ENCODE assay signal across 13 mouse cellular contexts in genomic region chr5:89748185-89748884, GRCm38 (mm10).
DNase-seq lines count a peak whose midpoint lies in the region; ATAC-seq and TF ChIP-seq lines count a peak whose summit lies in the region.
"Had no signal": no experiment of that assay in that cellular context is flagged by ENCODE, and none has a peak within 500 bp of the region (broad histone marks: within the 10 kb centered on the region; RNA-seq: fewer than 3 reads in every experiment).

No protein-coding gene starts in this region.

- H3K9me3 ChIP-seq in kidney, postnatal 0 days (replicated peaks; ENCODE audit: low read length) = no peaks in the 10 kb centered on the region
- no peaks in the 10 kb centered on the region for H3K9me3 ChIP-seq in heart, embryonic 10.5 days
- no peaks in the 10 kb centered on the region for H3K9me3 ChIP-seq in intestine, embryonic 14.5 days (ENCODE audit: control insufficient read depth, low read length)
- H3K9me3 ChIP-seq: hindbrain, embryonic 12.5 days had no signal

- 73% methylated on average over 2 of the region's 2 CpGs for WGBS in kidney, postnatal 0 days
- 17% methylated on average over 2 of the region's 2 CpGs for WGBS in heart, embryonic 10.5 days
- WGBS in intestine, embryonic 14.5 days = 64% methylated on average over 2 of the region's 2 CpGs

- H3K27ac ChIP-seq in kidney, postnatal 0 days = no peak overlapping the region
- H3K27ac ChIP-seq in heart, embryonic 10.5 days = 0 out of 2 replicates have a peak overlapping the region, but pooled peaks have one; percentile 7
- H3K27ac ChIP-seq in intestine, embryonic 14.5 days (ENCODE audit: low read depth) = no peak overlapping the region
- H3K27ac ChIP-seq: gastrocnemius, adult 2 months; hindbrain, embryonic 12.5 days; midbrain, embryonic 12.5 days had no signal

- H3K36me3 ChIP-seq in kidney, postnatal 0 days (ENCODE audit: insufficient read depth, low read length) = no peaks in the 10 kb centered on the region
- no peaks in the 10 kb centered on the region for H3K36me3 ChIP-seq in heart, embryonic 10.5 days
- H3K36me3 ChIP-seq in intestine, embryonic 14.5 days (ENCODE audit: control insufficient read depth, insufficient read depth, low read length) = no peaks in the 10 kb centered on the region
- H3K36me3 ChIP-seq: hindbrain, embryonic 12.5 days; midbrain, embryonic 12.5 days had no signal

- H3K4me2 ChIP-seq in kidney, postnatal 0 days (ENCODE audit: low read length) = no peak overlapping the region
- H3K4me2 ChIP-seq in intestine, embryonic 14.5 days (ENCODE audit: low read length) = no peak overlapping the region
- H3K4me2 ChIP-seq: hindbrain, embryonic 12.5 days; midbrain, embryonic 12.5 days had no signal

- no peak overlapping the region for H3K9ac ChIP-seq in kidney, postnatal 0 days (ENCODE audit: low read depth, low read length)
- no peak overlapping the region for H3K9ac ChIP-seq in intestine, embryonic 14.5 days (ENCODE audit: low read length)
- H3K9ac ChIP-seq: hindbrain, embryonic 12.5 days; midbrain, embryonic 12.5 days had no signal

- no peaks in the 10 kb centered on the region for H3K27me3 ChIP-seq in kidney, postnatal 0 days (ENCODE audit: insufficient read depth, low read length)
- no peaks in the 10 kb centered on the region for H3K27me3 ChIP-seq in heart, embryonic 10.5 days (ENCODE audit: insufficient read depth, poor library complexity, severe bottlenecking)
- no peaks in the 10 kb centered on the region for H3K27me3 ChIP-seq in intestine, embryonic 14.5 days (replicated peaks; ENCODE audit: control insufficient read depth, insufficient read depth, low read length)
- H3K27me3 ChIP-seq: hindbrain, embryonic 12.5 days; midbrain, embryonic 12.5 days had no signal

- peak; percentile 11 for DNase-seq in kidney, postnatal 0 days (ENCODE audit: low spot score)
- no peak for DNase-seq in kidney, postnatal 10 days
- peak; percentile 79 for DNase-seq in heart, embryonic 10.5 days (ENCODE audit: low spot score)
- DNase-seq in intestine, embryonic 14.5 days (ENCODE audit: low spot score) = no peak
- peak; percentile 19 for DNase-seq in lung, postnatal 36 days
- DNase-seq in cerebellum, postnatal 36 days = no peak
- no peak for DNase-seq in retina, postnatal 1 day
- DNase-seq: adrenal gland, adult 8-10 months; embryo, embryonic 11 days; gastrocnemius, adult 2 months had no signal

- no peaks in the 10 kb centered on the region for H3K4me1 ChIP-seq in kidney, postnatal 0 days (replicated peaks; ENCODE audit: insufficient read depth, low read length)
- peaks cover 8% of the 10 kb centered on the region for H3K4me1 ChIP-seq in heart, embryonic 10.5 days
- no peaks in the 10 kb centered on the region for H3K4me1 ChIP-seq in intestine, embryonic 14.5 days (replicated peaks; ENCODE audit: control insufficient read depth, insufficient read depth, low read length)
- H3K4me1 ChIP-seq: hindbrain, embryonic 12.5 days; midbrain, embryonic 12.5 days had no signal

- H3K4me3 ChIP-seq in kidney, postnatal 0 days (replicated peaks; ENCODE audit: low read depth, low read length) = no peak overlapping the region
- H3K4me3 ChIP-seq in heart, embryonic 10.5 days = no peak overlapping the region
- no peak overlapping the region for H3K4me3 ChIP-seq in intestine, embryonic 14.5 days (ENCODE audit: low read depth, low read length)
- H3K4me3 ChIP-seq: gastrocnemius, adult 2 months; hindbrain, embryonic 12.5 days; midbrain, embryonic 12.5 days had no signal

- no peak for TF ChIP-seq CTCF in kidney, postnatal 0 days (IDR thresholded peaks at IDR 0.05; ENCODE audit: low read depth)

- ATAC-seq in kidney, postnatal 0 days (replicated peaks; ENCODE audit: low FRiP score, low read depth) = no peak
- ATAC-seq in intestine, embryonic 14.5 days (replicated peaks; ENCODE audit: low FRiP score, low TSS enrichment, low read depth) = peak; percentile 79; the same call in 1 of the 2 replicates
- no peak for ATAC-seq in activated CD4-positive, CD25-positive, alpha-beta regulatory T cell, adult 4 months

Comparison
In these comparisons a context has a peak if more than half of its experiments do, and no peak if none do; other contexts are left out.
1. DNase-seq: peak in kidney, postnatal 0 days (single experiment), heart, embryonic 10.5 days (single experiment) and lung, postnatal 36 days (single experiment); none in kidney, postnatal 10 days (single experiment), intestine, embryonic 14.5 days (single experiment), cerebellum, postnatal 36 days (0 of 2) and retina, postnatal 1 day (single experiment).